9 mouse cellular contexts compared by ENCODE assay signal in genomic region chr6:100562719-100563551, GRCm38 (mm10).
A peak's percentile ranks its signal among the peaks of the same experiment; 100 is the strongest.
DNase-seq lines count a peak whose midpoint lies in the region; ATAC-seq and TF ChIP-seq lines count a peak whose summit lies in the region.
"Had no signal": no experiment of that assay in that cellular context is flagged by ENCODE, and none has a peak within 500 bp of the region (broad histone marks: within the 10 kb centered on the region; RNA-seq: fewer than 3 reads in every experiment).

No protein-coding gene starts in this region.

- peak; percentile 58 for ATAC-seq in forebrain, postnatal 0 days
- peak; percentile 17 for ATAC-seq in inflammation-experienced regulatory T-cells, adult 6 months
- peak; percentile 64 for ATAC-seq in limb, embryonic 11.5 days (ENCODE audit: insufficient number of reproducible peaks, low FRiP score, low TSS enrichment, low read depth)
- ATAC-seq in midbrain, embryonic 12.5 days (ENCODE audit: low FRiP score, low read depth): peak; percentile 72

- H3K4me3 ChIP-seq in heart, embryonic 10.5 days: peak overlapping the region; percentile 64
- H3K4me3 ChIP-seq in forebrain, postnatal 0 days (ENCODE audit: low read depth, low read length): peak overlapping the region; percentile 50
- peak overlapping the region; percentile 32 for H3K4me3 ChIP-seq in limb, embryonic 11.5 days (ENCODE audit: low read depth, low read length)
- peak overlapping the region; percentile 45 for H3K4me3 ChIP-seq in midbrain, embryonic 12.5 days

- H3K27me3 ChIP-seq in heart, embryonic 10.5 days (ENCODE audit: insufficient read depth, poor library complexity, severe bottlenecking): peaks cover 92% of the 10 kb centered on the region
- H3K27me3 ChIP-seq in forebrain, postnatal 0 days (ENCODE audit: insufficient read depth, low read length): no peaks in the 10 kb centered on the region
- peaks cover 25% of the 10 kb centered on the region for H3K27me3 ChIP-seq in limb, embryonic 11.5 days (ENCODE audit: control insufficient read depth, insufficient read depth, low read length)
- H3K27me3 ChIP-seq in midbrain, embryonic 12.5 days: peaks cover 71% of the 10 kb centered on the region
- H3K27me3 ChIP-seq: Patski had no signal

- peak overlapping the region; percentile 50 for H3K27ac ChIP-seq in heart, embryonic 10.5 days
- H3K27ac ChIP-seq in forebrain, postnatal 0 days (ENCODE audit: low read depth, low read length): peak overlapping the region; percentile 84
- no peak overlapping the region for H3K27ac ChIP-seq in limb, embryonic 11.5 days (replicated peaks; ENCODE audit: low read depth, low read length)
- H3K27ac ChIP-seq in midbrain, embryonic 12.5 days (replicated peaks): peak overlapping the region; percentile 77

- H3K4me1 ChIP-seq in heart, embryonic 10.5 days: peaks cover 29% of the 10 kb centered on the region
- H3K4me1 ChIP-seq in forebrain, postnatal 0 days (ENCODE audit: insufficient read depth): peaks cover 14% of the 10 kb centered on the region; the same call in 1 of the 2 replicates
- peaks cover 16% of the 10 kb centered on the region for H3K4me1 ChIP-seq in limb, embryonic 11.5 days (ENCODE audit: control insufficient read depth, insufficient read depth, low read length)
- H3K4me1 ChIP-seq in midbrain, embryonic 12.5 days: peaks cover 22% of the 10 kb centered on the region

- peak overlapping the region; percentile 86 for H3K9ac ChIP-seq in forebrain, postnatal 0 days
- H3K9ac ChIP-seq in limb, embryonic 11.5 days (ENCODE audit: low read length): peak overlapping the region; percentile 49
- H3K9ac ChIP-seq in midbrain, embryonic 12.5 days (replicated peaks): peak overlapping the region; percentile 46

- TF ChIP-seq CTCF in forebrain, postnatal 0 days (IDR thresholded peaks at IDR 0.05; ENCODE audit: low read depth): no peak

- WGBS in heart, embryonic 10.5 days: under 1% methylated on average over 51 of the region's 51 CpGs
- WGBS in forebrain, postnatal 0 days: under 1% methylated on average over 50 of the region's 51 CpGs
- under 1% methylated on average over 51 of the region's 51 CpGs for WGBS in limb, embryonic 11.5 days
- under 1% methylated on average over 51 of the region's 51 CpGs for WGBS in midbrain, embryonic 12.5 days

- no peak for DNase-seq in heart, embryonic 10.5 days (ENCODE audit: low spot score)
- DNase-seq in heart, adult 8-10 months (ENCODE audit: low spot score): no peak
- DNase-seq in cerebellum, adult 18-20 months: peak; percentile 66 to 76
- peak; percentile 77 for DNase-seq in forebrain, postnatal 0 days
- DNase-seq in limb, embryonic 11.5 days (ENCODE audit: low spot score): no peak
- DNase-seq in testis, postnatal 10 days (ENCODE audit: low spot score): peak; percentile 54

- peak overlapping the region; percentile 100 for H3K4me2 ChIP-seq in forebrain, postnatal 0 days (ENCODE audit: low read depth)
- H3K4me2 ChIP-seq in limb, embryonic 11.5 days (ENCODE audit: low read depth, severe bottlenecking): peak overlapping the region; percentile 85
- H3K4me2 ChIP-seq in midbrain, embryonic 12.5 days (replicated peaks): peak overlapping the region; percentile 94

- no peaks in the 10 kb centered on the region for H3K36me3 ChIP-seq in heart, embryonic 10.5 days
- H3K36me3 ChIP-seq in forebrain, postnatal 0 days (ENCODE audit: insufficient read depth): no peaks in the 10 kb centered on the region
- no peaks in the 10 kb centered on the region for H3K36me3 ChIP-seq in limb, embryonic 11.5 days (ENCODE audit: control insufficient read depth, insufficient read depth, low read length)
- H3K36me3 ChIP-seq in midbrain, embryonic 12.5 days: no peaks in the 10 kb centered on the region

- H3K9me3 ChIP-seq in heart, embryonic 10.5 days: no peaks in the 10 kb centered on the region
- H3K9me3 ChIP-seq in forebrain, postnatal 0 days (ENCODE audit: low read length): no peaks in the 10 kb centered on the region
- no peaks in the 10 kb centered on the region for H3K9me3 ChIP-seq in limb, embryonic 11.5 days (ENCODE audit: control insufficient read depth, low read length)
- no peaks in the 10 kb centered on the region for H3K9me3 ChIP-seq in midbrain, embryonic 12.5 days

Comparison
In these comparisons a context has a peak if more than half of its experiments do, and no peak if none do; other contexts are left out.
1. DNase-seq: peak in cerebellum, adult 18-20 months (2 of 2), forebrain, postnatal 0 days (single experiment) and testis, postnatal 10 days (single experiment); none in heart, embryonic 10.5 days (single experiment), heart, adult 8-10 months (single experiment) and limb, embryonic 11.5 days (single experiment).
2. ATAC-seq: peak in every context shown above with its lines; median percentile 72 in midbrain, embryonic 12.5 days; 64 in limb, embryonic 11.5 days; 58 in forebrain, postnatal 0 days; 17 in inflammation-experienced regulatory T-cells, adult 6 months.
3. Peak in every context shown above with its lines, with median percentiles within 50 percentile points of each other: H3K4me3 ChIP-seq, H3K4me2 ChIP-seq and H3K9ac ChIP-seq.